Mouse (Mus musculus) liver, postnatal 0 days (tissue): Measurements from ENCODE around the gene Acy3.

Experiments used
- CTCF ChIP-seq: sonication (generic); IDR thresholded peaks from 2 replicates; pipeline ENCODE4 v1.5.1; 2016; ENCODE audit warnings: antibody characterized with exemption, low read depth
- EP300 ChIP-seq: IDR thresholded peaks from 2 replicates; pipeline ENCODE4 v1.6.1; 2016; ENCODE audit warnings: antibody characterized with exemption, low read depth, mild to moderate bottlenecking

- TF ChIP-seq EP300 (no peak), CTCF (no peak)
Observed at GRCm38 (mm10) chr19:3991966-3992365, 5.6 kb downstream of the Acy3 start.
